Mouse (Mus musculus) brain, adult 2 months (tissue): ENCODE results near the gene Etfrf1.

Experiments used
- DNase-seq: peaks from one replicate; pipeline ENCODE4 v3.0.0; 2011; ENCODE audit warnings: low read depth, low spot score

The Etfrf1 gene

GRCm38 (mm10) chr6:145224246-145224645 is 13.3 kb downstream of the Etfrf1 start:
- no peak for DNase-seq

GRCm38 (mm10) chr6:145226296-145226695 is 15.4 kb downstream of the Etfrf1 start:
- DNase-seq: peak; percentile 27

GRCm38 (mm10) chr6:145234391-145234790 is 23.5 kb downstream of the Etfrf1 start:
- DNase-seq: no peak

GRCm38 (mm10) chr6:145235367-145235766 is 24.4 kb downstream of the Etfrf1 start:
- DNase-seq: peak; percentile 15

- no peak for DNase-seq
Observed at GRCm38 (mm10) chr6:145237148-145237547, 26.2 kb downstream of the Etfrf1 start.

GRCm38 (mm10) chr6:145240285-145240684 is 29.4 kb downstream of the Etfrf1 start:
- no peak for DNase-seq

- DNase-seq: peak; percentile 55
Observed at GRCm38 (mm10) chr6:145242521-145242920, 31.6 kb downstream of the Etfrf1 start.

GRCm38 (mm10) chr6:145246841-145247240 is 35.9 kb downstream of the Etfrf1 start:
- no peak for DNase-seq

GRCm38 (mm10) chr6:145247886-145248285 is 37.0 kb downstream of the Etfrf1 start:
- no peak for DNase-seq

- peak; percentile 57 for DNase-seq
Observed at GRCm38 (mm10) chr6:145249291-145250184, 38.6 kb downstream of the Etfrf1 start.

- DNase-seq: peak; percentile 97
Observed at GRCm38 (mm10) chr6:145250185-145250791, 39.4 kb downstream of the Etfrf1 start, which contains the start of gene Kras. Gene Kras, minus strand, starts transcription at chr6:145250239.

GRCm38 (mm10) chr6:145250820-145251219 is 39.9 kb downstream of the Etfrf1 start:
- peak; percentile 67 for DNase-seq

GRCm38 (mm10) chr6:145255952-145256700 is 45.2 kb downstream of the Etfrf1 start:
- no peak for DNase-seq

- DNase-seq: no peak
Observed at GRCm38 (mm10) chr6:145256701-145257073, 45.8 kb downstream of the Etfrf1 start.

- no peak for DNase-seq
Observed at GRCm38 (mm10) chr6:145262314-145262713, 51.4 kb downstream of the Etfrf1 start.
